Mouse (Mus musculus): Measurements from ENCODE around the gene Zfp609. TPM values are rescaled to one million over a fixed set of nuclear protein-coding genes. Genes with fewer than 3 reads are reported as not detected.

Zfp609 gene
- 5.2 TPM for polyA plus RNA-seq (2015; fragmentation: Illumina TruSeq; extraction: RNeasy Lipid Tissue Mini Kit (QIAGEN cat#74804); ENCODE audit: insufficient read depth, low read depth, low replicate concordance)

GRCm38 (mm10) chr9:65827344-65828015 is at the start of gene Zfp609:
Gene Zfp609, minus strand, starts transcription at chr9:65827564.

GRCm38 (mm10) chr9:65667701-65668100 is 159.7 kb downstream of the Zfp609 start, which contains the start of gene Oaz2:
Gene Oaz2, plus strand, starts transcription at chr9:65668001.

Other genes with a start within 250 kb of the Zfp609 start
- gene Plekho2, start 247.5 kb downstream of the Zfp609 start, polyA plus RNA-seq (2015; fragmentation: Illumina TruSeq; extraction: RNeasy Lipid Tissue Mini Kit (QIAGEN cat#74804); ENCODE audit: insufficient read depth, low read depth, low replicate concordance): 5.2 TPM
- not detected for gene Pif1, start 240.4 kb downstream of the Zfp609 start, polyA plus RNA-seq (2015; fragmentation: Illumina TruSeq; extraction: RNeasy Lipid Tissue Mini Kit (QIAGEN cat#74804); ENCODE audit: insufficient read depth, low read depth, low replicate concordance)
- gene Rbpms2, start 197.9 kb downstream of the Zfp609 start, polyA plus RNA-seq (2015; fragmentation: Illumina TruSeq; extraction: RNeasy Lipid Tissue Mini Kit (QIAGEN cat#74804); ENCODE audit: insufficient read depth, low read depth, low replicate concordance): 1.5 TPM
- 32.7 TPM for gene Oaz2, start 159.6 kb downstream of the Zfp609 start, polyA plus RNA-seq (2015; fragmentation: Illumina TruSeq; extraction: RNeasy Lipid Tissue Mini Kit (QIAGEN cat#74804); ENCODE audit: insufficient read depth, low read depth, low replicate concordance)
- gene Pclaf, start 62.7 kb upstream of the Zfp609 start, polyA plus RNA-seq (2015; fragmentation: Illumina TruSeq; extraction: RNeasy Lipid Tissue Mini Kit (QIAGEN cat#74804); ENCODE audit: insufficient read depth, low read depth, low replicate concordance): not detected
- gene Trip4, start 81.2 kb upstream of the Zfp609 start, polyA plus RNA-seq (2015; fragmentation: Illumina TruSeq; extraction: RNeasy Lipid Tissue Mini Kit (QIAGEN cat#74804); ENCODE audit: insufficient read depth, low read depth, low replicate concordance): 3.6 TPM
- gene Csnk1g1, start 81.4 kb upstream of the Zfp609 start, polyA plus RNA-seq (2015; fragmentation: Illumina TruSeq; extraction: RNeasy Lipid Tissue Mini Kit (QIAGEN cat#74804); ENCODE audit: insufficient read depth, low read depth, low replicate concordance): 4.0 TPM
- gene Ppib, start 232.7 kb upstream of the Zfp609 start, polyA plus RNA-seq (2015; fragmentation: Illumina TruSeq; extraction: RNeasy Lipid Tissue Mini Kit (QIAGEN cat#74804); ENCODE audit: insufficient read depth, low read depth, low replicate concordance): 285 TPM
- gene Snx22, start 242.2 kb upstream of the Zfp609 start, polyA plus RNA-seq (2015; fragmentation: Illumina TruSeq; extraction: RNeasy Lipid Tissue Mini Kit (QIAGEN cat#74804); ENCODE audit: insufficient read depth, low read depth, low replicate concordance): not detected